Mouse (Mus musculus) heart, postnatal 0 days (tissue): Measurements from ENCODE around the gene Zcwpw1.

Experiments
- CTCF ChIP-seq: IDR thresholded peaks from 2 replicates; pipeline ENCODE4 v1.5.1; 2016; ENCODE audit warnings: antibody characterized with exemption, control low read depth, low read depth
- EP300 ChIP-seq: IDR thresholded peaks from 2 replicates; pipeline ENCODE4 v1.6.1; 2016; ENCODE audit warnings: antibody characterized with exemption, low read depth

DNA sequence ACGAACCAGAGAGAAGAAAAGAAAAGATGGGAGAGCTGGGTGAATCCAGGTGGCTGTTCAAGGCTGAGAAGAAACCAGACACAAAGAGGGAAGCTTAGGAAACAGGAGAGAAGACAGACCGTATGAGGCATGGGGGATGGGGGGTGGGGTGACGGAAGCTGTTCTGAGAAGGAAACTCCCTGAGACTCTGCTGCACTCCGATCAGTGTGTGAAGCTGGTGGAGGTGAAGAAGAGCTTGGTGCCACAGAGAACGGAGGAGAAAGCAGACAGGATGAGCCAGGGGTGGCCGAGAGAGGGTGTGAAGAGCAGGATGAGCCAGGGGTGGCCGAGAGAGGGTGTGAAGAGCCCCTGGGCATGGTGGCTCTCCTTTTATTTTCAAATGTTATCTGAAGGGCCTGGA lies 38.8 kb downstream of the Zcwpw1 start:
- no peak for TF ChIP-seq CTCF
- TF ChIP-seq EP300 = no peak
